Mouse (Mus musculus) kidney, postnatal 0 days (tissue): ENCODE results near the gene Ptprz1. TPM values are rescaled to one million over a fixed set of nuclear protein-coding genes. Genes with fewer than 3 reads are reported as not detected.

Experiments
- ATAC-seq: fragments of 200-750 bp; cut with Nextera tagmentation; replicated peaks from 2 replicates; pipeline ENCODE4 v1.8.0; 2017; ENCODE audit warnings: low read depth, moderate number of reproducible peaks, moderate TSS enrichment, moderate library complexity; ENCODE audit not compliant: low FRiP score
- DNase-seq: peaks from one replicate; pipeline ENCODE4 v3.0.0-alpha.2; 2016; ENCODE audit warnings: low spot score
- H3K27ac ChIP-seq: fragments of 300-500 bp; sonication (generic); 2 replicates; pipeline ENCODE4 v1.5.1; 2014; ENCODE audit warnings: mild to moderate bottlenecking
- H3K27me3 ChIP-seq: fragments of 300-500 bp; sonication (generic); 2 replicates; pipeline ENCODE4 v1.6.1; 2014; ENCODE audit warnings: low read length, mixed read lengths; ENCODE audit not compliant: insufficient read depth
- H3K36me3 ChIP-seq: fragments of 300-500 bp; sonication (generic); 2 replicates; pipeline ENCODE4 v1.6.1; 2014; ENCODE audit warnings: low read length, mixed read lengths; ENCODE audit not compliant: insufficient read depth
- H3K4me1 ChIP-seq: fragments of 300-500 bp; sonication (generic); replicated peaks from 2 replicates; pipeline ENCODE4 v1.6.1; 2014; ENCODE audit warnings: antibody characterized with exemption, low read length, mixed read lengths; ENCODE audit not compliant: insufficient read depth
- H3K4me2 ChIP-seq: fragments of 300-500 bp; sonication (generic); 2 replicates; pipeline ENCODE4 v1.6.1; 2014; ENCODE audit warnings: mild to moderate bottlenecking, low read length, moderate library complexity, mixed read lengths
- H3K4me3 ChIP-seq: fragments of 300-500 bp; sonication (generic); replicated peaks from 2 replicates; pipeline ENCODE4 v1.5.1; 2014; ENCODE audit warnings: low read depth, low read length
- H3K9ac ChIP-seq: fragments of 300-500 bp; sonication (generic); 2 replicates; pipeline ENCODE4 v1.6.1; 2014; ENCODE audit warnings: low read depth, low read length
- H3K9me3 ChIP-seq: fragments of 300-500 bp; sonication (generic); replicated peaks from 2 replicates; pipeline ENCODE4 v1.6.1; 2016; ENCODE audit warnings: low read length, inconsistent platforms, mixed read lengths
- CTCF ChIP-seq: IDR thresholded peaks from 2 replicates; pipeline ENCODE4 v1.5.1; 2016; ENCODE audit warnings: antibody characterized with exemption, low read depth, mild to moderate bottlenecking, moderate library complexity
- WGBS: fragments of 180-500 bp; shearing (Covaris S2); extraction: QIAGEN DNeasy Blood & Tissue Kit; methylation state at CpG from one replicate; pipeline ENCODE4 v1.1.7; 2014; 5-methylcytosine and 5-hydroxymethylcytosine counted together
- polyA plus RNA-seq: library from polyadenylated mRNA; unstranded; fragments of >200 nt; fragmentation: Nextera tagmentation; extraction: Ambion mirVana; gene quantifications from 2 replicates; pipeline ENCODE4 v1.2.1, GENCODE M21; 2015

Gene Ptprz1
- polyA plus RNA-seq, 1 experiment from 2014 or later: 0.67 TPM

DNA sequence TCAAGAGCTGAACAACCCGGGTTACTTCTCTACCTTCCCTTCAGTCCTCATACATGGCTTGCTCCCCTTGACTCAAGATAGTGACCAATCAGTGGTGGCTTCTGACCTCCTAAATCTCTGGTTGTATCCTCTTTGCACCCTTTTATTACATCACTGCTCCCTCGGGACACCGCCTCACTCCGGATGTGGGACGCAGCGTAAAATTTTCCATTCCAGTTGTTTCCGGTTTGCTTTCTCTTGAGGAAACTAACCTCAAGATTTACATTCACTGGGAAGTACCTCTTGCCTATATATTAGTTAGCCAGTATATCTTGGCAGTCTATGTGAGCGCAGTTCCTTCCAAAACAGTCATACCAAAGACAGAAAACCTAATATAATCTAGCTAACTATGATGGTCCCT is 14.0 kb downstream of the Ptprz1 start:
- ATAC-seq: no peak
- Histone ChIP-seq H3K27ac (no peak overlapping the region), H3K4me1 (no peaks in the 10 kb centered on the region), H3K4me2 (no peak overlapping the region), H3K27me3 (no peaks in the 10 kb centered on the region), H3K4me3 (no peak overlapping the region), H3K36me3 (no peaks in the 10 kb centered on the region), H3K9me3 (no peaks in the 10 kb centered on the region), H3K9ac (no peak overlapping the region)
- WGBS: 78% methylated on average over 8 of the region's 8 CpGs
- no peak for DNase-seq
- TF ChIP-seq CTCF: no peak

DNA sequence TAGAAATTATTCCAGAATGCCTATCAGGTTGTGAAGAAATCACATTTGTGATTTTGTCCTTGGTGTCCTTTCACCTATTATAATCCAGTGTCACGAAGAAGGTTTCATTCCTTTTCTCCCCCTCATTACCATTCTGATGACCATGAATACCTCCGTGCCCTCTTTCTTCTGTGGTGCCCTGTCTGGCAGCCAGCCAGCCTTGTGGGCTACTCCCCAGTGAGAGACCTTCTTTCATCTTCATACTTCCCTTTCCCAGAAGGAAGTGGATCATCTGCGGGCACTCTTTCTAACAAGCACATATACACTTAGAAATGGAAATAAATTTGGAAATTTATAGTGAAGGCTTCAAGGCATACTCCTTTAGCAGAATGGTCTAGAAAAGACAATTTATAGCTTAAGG is 26.7 kb downstream of the Ptprz1 start:
- H3K4me2 ChIP-seq: no peak overlapping the region
- ATAC-seq: no peak
- 40% methylated on average over 3 of the region's 3 CpGs for WGBS

DNA sequence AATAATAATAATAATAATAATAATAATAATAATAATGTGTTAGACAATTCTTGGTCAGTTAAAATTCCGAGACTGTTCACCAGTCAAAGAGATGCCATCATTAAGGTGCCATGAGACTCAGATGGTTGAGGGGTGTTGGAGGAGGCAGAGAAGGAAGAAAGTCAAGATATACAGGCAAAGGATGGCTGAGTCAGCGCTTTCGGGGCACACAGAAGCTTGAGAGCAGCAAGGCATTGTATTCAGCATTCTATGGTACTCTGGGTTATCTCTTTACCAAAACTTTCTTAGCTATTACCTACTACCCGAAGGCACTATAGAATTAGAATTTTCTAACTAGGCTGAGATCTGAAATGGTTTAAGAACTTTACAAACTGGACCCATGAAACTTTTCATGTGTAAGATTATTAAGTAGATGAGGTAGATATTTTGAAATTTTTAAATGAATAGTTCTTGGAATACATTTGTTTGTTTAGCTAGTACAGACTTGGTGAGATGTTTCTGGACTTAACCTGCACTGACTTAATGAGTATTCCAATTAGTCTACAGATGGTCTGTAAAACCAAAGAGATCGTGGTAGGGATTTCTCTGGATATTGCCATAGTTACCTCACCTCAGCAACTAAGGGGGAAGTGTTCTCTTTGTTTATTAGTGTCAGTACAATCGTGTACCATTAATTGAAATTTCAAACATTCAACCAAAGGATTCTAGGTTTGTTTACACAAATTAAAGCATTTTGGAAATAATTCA is 33.4 kb downstream of the Ptprz1 start:
- Histone ChIP-seq H3K4me3 (no peak overlapping the region), H3K36me3 (no peaks in the 10 kb centered on the region), H3K9me3 (no peaks in the 10 kb centered on the region), H3K27ac (no peak overlapping the region), H3K27me3 (no peaks in the 10 kb centered on the region), H3K4me1 (no peaks in the 10 kb centered on the region), H3K9ac (no peak overlapping the region), H3K4me2 (no peak overlapping the region)
- no peak for TF ChIP-seq CTCF
- no peak for ATAC-seq
- WGBS: 83% methylated on average over 6 of the region's 6 CpGs
- no peak for DNase-seq

More for the DNA sequence above, 26.7 kb downstream of the Ptprz1 start:
- no peak overlapping the region for H3K4me3 ChIP-seq
- TF ChIP-seq CTCF: no peak
- no peak for DNase-seq
- no peaks in the 10 kb centered on the region for H3K9me3 ChIP-seq
- no peak overlapping the region for H3K9ac ChIP-seq
- no peaks in the 10 kb centered on the region for H3K27me3 ChIP-seq
- H3K27ac ChIP-seq: no peak overlapping the region
- H3K36me3 ChIP-seq: no peaks in the 10 kb centered on the region
- no peaks in the 10 kb centered on the region for H3K4me1 ChIP-seq

DNA sequence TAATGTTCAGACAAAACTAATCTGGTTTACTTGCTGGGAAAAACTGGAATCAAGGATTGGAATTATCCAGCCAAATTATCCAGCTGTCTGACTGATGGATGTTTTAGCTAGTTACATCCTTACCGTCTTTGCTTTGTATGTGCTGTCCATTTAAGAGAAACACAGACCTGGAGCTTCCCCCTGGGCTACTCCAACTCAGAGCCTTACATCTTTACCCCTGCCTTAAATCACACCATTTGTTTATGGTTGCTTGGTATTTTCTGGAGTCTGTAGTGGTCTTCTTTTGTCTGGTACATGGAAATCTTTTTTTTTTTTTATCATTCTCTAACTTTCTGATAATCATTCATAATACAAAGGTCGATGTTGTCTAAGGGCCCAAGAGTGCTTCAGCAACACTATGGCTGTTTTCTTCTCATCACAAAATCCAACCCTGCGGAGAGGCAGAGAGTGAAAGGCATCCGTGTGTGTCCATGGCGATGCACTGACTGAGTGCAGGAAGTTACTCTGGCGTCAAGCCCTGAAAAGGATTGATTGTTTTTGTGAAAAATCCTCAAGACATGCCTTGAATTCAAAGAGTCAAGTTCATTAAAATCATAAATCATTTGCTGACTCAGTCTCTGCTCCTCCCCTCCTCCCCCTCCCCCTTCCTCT is 34.1 kb downstream of the Ptprz1 start:
- Histone ChIP-seq H3K9me3 (no peaks in the 10 kb centered on the region), H3K27me3 (no peaks in the 10 kb centered on the region), H3K4me3 (no peak overlapping the region), H3K4me2 (no peak overlapping the region), H3K9ac (no peak overlapping the region), H3K4me1 (no peaks in the 10 kb centered on the region), H3K27ac (no peak overlapping the region), H3K36me3 (no peaks in the 10 kb centered on the region)
- 21% methylated on average over 6 of the region's 6 CpGs for WGBS
- DNase-seq (peak; percentile 26), ATAC-seq (no peak)
- TF ChIP-seq CTCF: no peak

DNA sequence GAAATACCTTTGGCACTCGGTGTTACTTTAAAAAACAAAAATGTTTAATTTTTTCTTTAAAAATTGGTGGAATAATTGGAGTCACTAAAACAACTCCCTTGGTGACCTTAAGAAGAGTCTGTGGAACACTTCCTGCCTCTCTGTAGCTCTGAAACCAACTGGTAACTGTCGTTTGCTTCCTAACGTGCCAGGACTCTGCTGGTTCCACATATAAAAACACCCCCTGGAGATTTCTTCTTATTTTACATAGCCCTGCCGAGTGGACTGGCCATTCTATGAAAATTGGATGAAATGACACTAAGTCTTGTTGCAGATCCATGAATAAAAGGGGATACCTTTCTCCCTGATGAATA is 34.6 kb downstream of the Ptprz1 start:
- DNase-seq (no peak), ATAC-seq (no peak)
- Histone ChIP-seq H3K36me3 (no peaks in the 10 kb centered on the region), H3K4me2 (no peak overlapping the region), H3K9ac (no peak overlapping the region), H3K4me1 (no peaks in the 10 kb centered on the region), H3K27ac (no peak overlapping the region), H3K27me3 (no peaks in the 10 kb centered on the region), H3K4me3 (no peak overlapping the region), H3K9me3 (no peaks in the 10 kb centered on the region)
- TF ChIP-seq CTCF: no peak
- 13% methylated on average over 4 of the region's 4 CpGs for WGBS

DNA sequence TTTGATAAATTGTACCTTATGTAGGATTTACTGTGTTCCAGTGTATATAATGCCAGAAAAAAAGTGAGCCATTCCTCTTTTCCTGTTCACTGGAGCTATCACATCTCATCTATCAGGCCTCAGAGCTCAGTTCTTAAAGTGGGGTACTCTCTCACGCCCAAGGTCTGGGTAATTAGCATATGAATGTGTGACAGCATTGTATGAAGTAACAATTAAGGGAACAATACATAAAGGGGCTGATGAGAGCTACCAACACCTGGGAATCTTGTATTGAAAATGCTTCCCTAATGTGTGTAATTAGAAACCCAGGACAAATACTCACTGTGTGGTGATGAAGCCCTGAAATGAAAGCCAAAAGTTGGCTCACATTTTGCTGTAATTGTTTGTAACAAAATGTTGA is 47.6 kb downstream of the Ptprz1 start:
- Histone ChIP-seq H3K4me1 (no peaks in the 10 kb centered on the region), H3K36me3 (no peaks in the 10 kb centered on the region), H3K27me3 (no peaks in the 10 kb centered on the region), H3K27ac (no peak overlapping the region), H3K4me3 (no peak overlapping the region), H3K9ac (no peak overlapping the region), H3K9me3 (no peaks in the 10 kb centered on the region), H3K4me2 (no peak overlapping the region)
- TF ChIP-seq CTCF: no peak
- DNase-seq (no peak), ATAC-seq (no peak)
- 9% methylated on average over 1 of the region's 1 CpGs for WGBS
